Mouse (Mus musculus): ENCODE measurements at regions not wholly inside any gene's neighbourhood (a gene's known extent, or its start where the extent isn't known, plus 50 kb on each side); places are given as distances from the start of the nearest gene placed in this dataset.

DNA sequence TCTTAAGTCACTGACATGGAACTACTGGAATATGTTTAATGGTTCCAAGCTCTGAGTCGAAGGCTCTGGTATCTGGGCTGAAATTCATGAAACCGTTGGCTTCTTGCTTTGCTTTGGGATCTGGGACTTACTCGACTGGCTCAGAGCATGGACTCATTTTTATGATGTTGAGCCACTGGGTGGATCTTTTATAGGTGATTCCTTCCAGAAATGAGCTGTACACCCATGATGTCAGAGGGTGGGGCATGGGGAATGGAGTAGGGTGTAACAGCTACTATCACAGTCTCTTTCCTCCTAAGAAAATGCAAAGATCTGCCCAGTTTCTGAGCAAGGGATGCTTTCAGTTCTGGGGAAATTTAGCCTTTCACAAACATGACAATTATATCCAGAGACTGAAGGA lies 57.0 kb upstream of the Fggy start:
- TF ChIP-seq POLR2A (IDR thresholded peaks at IDR 0.05; ENCODE audit: extremely low read depth, insufficient read depth, low read length): no peak
- H3K4me3 ChIP-seq (ENCODE audit: insufficient read depth, low read depth, low read length): no peak overlapping the region
- H3K27ac ChIP-seq (replicated peaks; ENCODE audit: insufficient read depth, low read depth, low read length): no peak overlapping the region
- WGBS: 93% methylated on average over 3 of the region's 3 CpGs
- no peak overlapping the region for H3K9ac ChIP-seq (ENCODE audit: low read depth, low read length)
- H3K36me3 ChIP-seq (ENCODE audit: control insufficient read depth, insufficient read depth, low read length): no peaks in the 10 kb centered on the region
- no peaks in the 10 kb centered on the region for H3K4me1 ChIP-seq (ENCODE audit: control insufficient read depth, insufficient read depth, low read length)
- H3K79me2 ChIP-seq (ENCODE audit: control insufficient read depth, insufficient read depth, low read length): no peaks in the 10 kb centered on the region
- DNase-seq (ENCODE audit: extremely low read depth, low read depth, low spot score): no peak
- H3K27me3 ChIP-seq (ENCODE audit: control insufficient read depth, insufficient read depth, low read length): no peaks in the 10 kb centered on the region

DNA sequence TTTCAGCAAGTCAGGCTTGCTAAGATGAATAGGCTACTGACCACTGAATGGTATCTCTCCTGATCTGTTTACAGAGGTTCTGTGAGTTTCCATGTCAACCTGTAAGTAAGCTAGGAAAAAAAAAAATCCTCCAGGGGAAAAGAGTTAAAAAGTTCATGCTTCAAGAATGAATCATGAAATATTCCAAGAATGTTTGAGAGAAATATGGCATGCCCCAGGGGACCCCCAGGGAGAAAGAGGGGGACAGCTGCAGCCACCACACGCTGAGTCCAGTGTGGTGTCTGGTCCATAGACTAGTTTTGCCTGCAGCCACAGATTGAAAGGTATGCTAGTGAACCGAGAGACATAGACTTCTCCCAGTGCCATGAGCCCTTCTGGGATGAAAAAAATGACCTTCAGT lies 56.1 kb upstream of the Fggy start:
- no peaks in the 10 kb centered on the region for H3K36me3 ChIP-seq (ENCODE audit: control insufficient read depth, insufficient read depth, low read length)
- no peak overlapping the region for H3K27ac ChIP-seq (replicated peaks; ENCODE audit: insufficient read depth, low read depth, low read length)
- WGBS: 79% methylated on average over 2 of the region's 2 CpGs
- TF ChIP-seq POLR2A (IDR thresholded peaks at IDR 0.05; ENCODE audit: extremely low read depth, insufficient read depth, low read length) (no peak), CTCF (IDR thresholded peaks at IDR 0.05; ENCODE audit: low read depth, low read length) (no peak)
- no peak overlapping the region for H3K9ac ChIP-seq (ENCODE audit: low read depth, low read length)
- DNase-seq (ENCODE audit: extremely low read depth, low read depth, low spot score): no peak
- no peak overlapping the region for H3K4me3 ChIP-seq (ENCODE audit: insufficient read depth, low read depth, low read length)
- no peaks in the 10 kb centered on the region for H3K4me1 ChIP-seq (ENCODE audit: control insufficient read depth, insufficient read depth, low read length)
- H3K27me3 ChIP-seq (ENCODE audit: control insufficient read depth, insufficient read depth, low read length): no peaks in the 10 kb centered on the region
- H3K79me2 ChIP-seq (ENCODE audit: control insufficient read depth, insufficient read depth, low read length): no peaks in the 10 kb centered on the region

DNA sequence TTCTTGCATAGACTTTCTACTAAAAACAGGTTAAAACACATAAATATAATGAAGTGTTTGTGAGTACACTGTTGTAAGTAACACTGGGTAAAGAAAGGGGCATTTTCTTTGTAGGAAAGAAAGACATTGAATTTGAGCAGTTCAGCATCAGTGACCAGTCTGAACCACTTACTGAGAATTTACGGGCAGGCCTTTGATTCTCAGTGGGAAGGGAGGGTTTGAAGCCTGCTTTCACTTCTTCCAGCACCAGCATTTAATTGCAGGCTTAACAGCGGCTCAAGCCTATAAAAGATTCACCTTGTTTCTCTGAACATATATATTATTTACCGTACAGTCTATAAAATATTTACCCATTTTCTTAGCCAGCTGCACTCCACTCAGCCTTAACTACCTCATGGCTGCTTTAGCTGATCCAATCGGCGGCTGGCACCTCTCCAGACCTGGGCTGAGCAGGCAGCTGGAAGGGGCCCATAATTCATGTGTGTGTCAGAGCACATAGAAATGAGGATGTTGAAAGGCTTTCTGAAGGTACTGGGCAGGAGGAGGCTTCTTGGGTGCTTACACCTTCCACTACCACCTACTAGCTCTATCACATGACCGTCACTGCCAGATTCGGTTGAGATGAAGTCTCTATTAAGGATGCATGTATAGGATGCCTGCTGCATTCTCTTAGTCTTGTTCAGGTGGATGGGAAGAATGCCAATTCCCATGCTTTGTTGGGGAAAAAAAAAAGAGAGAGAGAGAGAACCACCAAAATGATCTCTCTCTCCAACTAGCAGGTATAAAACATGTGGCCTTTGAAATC lies 50.0 kb upstream of the Fggy start:
- no peaks in the 10 kb centered on the region for H3K27me3 ChIP-seq (ENCODE audit: control insufficient read depth, insufficient read depth, low read length)
- H3K9ac ChIP-seq (ENCODE audit: low read depth, low read length): no peak overlapping the region
- H3K79me2 ChIP-seq (ENCODE audit: control insufficient read depth, insufficient read depth, low read length): no peaks in the 10 kb centered on the region
- no peak overlapping the region for H3K27ac ChIP-seq (replicated peaks; ENCODE audit: insufficient read depth, low read depth, low read length)
- TF ChIP-seq CTCF (IDR thresholded peaks at IDR 0.05; ENCODE audit: low read depth, low read length) (no peak), POLR2A (IDR thresholded peaks at IDR 0.05; ENCODE audit: extremely low read depth, insufficient read depth, low read length) (no peak)
- no peak for DNase-seq (ENCODE audit: extremely low read depth, low read depth, low spot score)
- H3K4me1 ChIP-seq (ENCODE audit: control insufficient read depth, insufficient read depth, low read length): no peaks in the 10 kb centered on the region
- 90% methylated on average over 7 of the region's 7 CpGs for WGBS
- H3K4me3 ChIP-seq (ENCODE audit: insufficient read depth, low read depth, low read length): no peak overlapping the region
- H3K36me3 ChIP-seq (ENCODE audit: control insufficient read depth, insufficient read depth, low read length): no peaks in the 10 kb centered on the region

All from liver, adult 2 months (tissue).